Mouse (Mus musculus) kidney, adult 18-20 months (tissue): Measurements from ENCODE around the gene Nim1k.

ENCODE experiments used
- DNase-seq: peaks from one replicate; pipeline ENCODE4 v3.0.0; 2021

The Nim1k gene

DNA sequence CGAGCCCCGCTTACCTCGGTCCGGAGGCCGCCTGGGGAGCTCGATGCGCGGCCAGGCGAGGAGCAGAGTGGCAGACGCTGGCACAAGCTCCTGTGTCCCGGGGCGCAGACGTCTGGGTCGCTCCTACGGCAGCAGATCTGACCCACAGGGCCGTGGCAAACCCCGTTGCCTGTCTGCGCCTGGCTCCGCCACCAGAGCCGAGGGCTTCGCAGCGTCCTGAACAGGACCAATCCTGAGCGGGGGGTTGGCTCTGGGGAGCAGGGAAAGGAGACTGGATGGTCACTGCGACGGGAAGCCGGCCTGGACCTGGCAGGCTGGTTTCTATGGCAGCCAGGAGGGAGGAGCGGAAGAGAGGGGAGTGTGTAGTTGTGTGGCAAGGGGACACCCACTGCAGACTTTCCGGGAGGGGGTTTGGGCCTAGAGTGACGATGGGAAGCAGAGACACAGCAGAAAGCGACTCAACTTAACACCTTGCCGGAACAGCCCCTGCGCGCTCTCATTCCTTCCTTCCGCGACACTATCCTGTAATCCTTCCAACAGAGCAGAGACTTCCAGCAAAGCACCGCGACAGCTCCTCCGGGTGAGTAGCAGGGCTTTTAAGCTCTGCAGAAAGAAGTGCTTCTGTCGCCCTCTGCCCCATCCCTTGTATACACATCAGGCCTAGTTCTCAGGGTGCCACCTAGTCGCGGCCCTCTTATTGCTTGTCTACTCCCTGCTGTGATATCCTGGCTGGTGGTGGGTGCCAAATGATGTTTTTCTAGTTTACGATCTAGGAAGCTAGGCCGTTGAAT is at the start of gene Nim1k:
TSS of gene Nim1k (minus strand) at position 202 of the 791 bp plus-strand sequence.
- DNase-seq, result peak; percentile 87

DNA sequence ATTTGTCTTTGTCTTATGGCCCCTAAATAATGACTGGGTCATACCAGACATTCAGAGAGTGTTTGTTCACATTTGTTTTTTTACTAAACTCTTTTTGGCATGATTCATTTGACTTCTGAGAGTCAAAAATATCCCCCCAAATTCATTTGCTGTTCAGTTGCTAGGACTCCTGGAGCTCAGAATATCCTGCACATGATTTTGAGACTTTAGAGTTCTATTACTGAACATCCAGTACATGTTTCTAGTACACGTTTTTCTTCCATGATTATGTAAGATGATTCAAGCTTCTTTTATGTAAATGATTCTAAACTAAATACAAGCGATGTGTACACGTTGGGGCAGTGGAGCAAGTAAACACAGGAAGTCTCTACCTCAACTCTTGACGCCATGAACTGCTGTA is 42.0 kb upstream of the Nim1k start:
- no peak for DNase-seq

DNA sequence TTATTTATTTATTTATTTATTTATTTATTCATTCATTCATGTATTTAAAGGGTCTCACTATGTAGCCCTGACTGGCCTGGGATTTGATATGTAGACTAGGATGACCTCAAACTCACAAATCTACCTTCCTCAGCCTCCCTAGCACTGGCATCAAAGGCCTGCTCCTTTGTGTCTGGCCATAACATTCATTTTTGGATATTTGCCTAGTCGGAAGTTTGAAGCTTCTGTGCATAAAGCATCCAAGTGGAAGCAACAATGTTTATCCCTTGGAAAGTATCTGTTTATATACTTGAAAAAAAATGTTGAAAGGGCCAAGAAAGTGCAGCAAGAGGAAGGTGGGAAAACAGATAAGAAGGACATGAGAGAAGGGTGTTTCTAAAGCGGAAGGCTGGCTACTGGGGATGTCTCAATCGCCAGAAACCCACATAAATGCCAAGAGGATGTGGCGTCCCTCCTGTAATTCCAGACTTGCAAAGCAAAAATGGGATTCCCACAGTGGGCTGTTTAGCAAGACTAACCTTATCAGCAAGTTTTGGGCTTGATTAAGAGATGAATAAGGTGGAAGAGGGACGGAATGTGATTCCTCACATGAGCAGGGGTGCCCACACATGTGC is 37.2 kb upstream of the Nim1k start:
- no peak for DNase-seq

DNA sequence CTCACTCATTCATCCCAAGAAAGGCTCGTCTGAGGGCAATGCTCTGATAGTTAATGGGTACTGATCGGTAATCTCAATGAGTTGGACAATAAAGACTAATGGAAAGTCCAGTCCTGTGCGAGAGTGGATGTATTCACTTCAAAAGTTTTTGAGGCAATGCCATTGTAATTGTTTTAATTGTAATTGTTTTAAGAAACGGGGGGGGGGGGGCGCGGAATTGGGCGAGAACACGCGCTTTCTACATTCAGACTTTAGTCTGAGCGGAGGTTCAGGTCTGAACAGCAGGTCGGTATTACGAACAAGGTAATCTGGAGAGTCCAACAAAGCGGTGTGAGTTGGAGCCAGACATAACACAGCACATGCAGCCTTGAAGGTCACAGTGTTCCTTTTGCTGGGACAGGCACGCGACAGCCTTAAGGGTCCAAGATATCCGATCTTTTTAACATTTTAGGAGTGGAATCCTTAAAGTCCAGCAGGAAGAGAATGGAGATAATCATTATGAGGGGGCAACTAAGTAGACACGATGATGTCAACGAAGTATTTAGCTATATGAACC is 36.0 kb upstream of the Nim1k start:
- DNase-seq, result peak; percentile 16

DNA sequence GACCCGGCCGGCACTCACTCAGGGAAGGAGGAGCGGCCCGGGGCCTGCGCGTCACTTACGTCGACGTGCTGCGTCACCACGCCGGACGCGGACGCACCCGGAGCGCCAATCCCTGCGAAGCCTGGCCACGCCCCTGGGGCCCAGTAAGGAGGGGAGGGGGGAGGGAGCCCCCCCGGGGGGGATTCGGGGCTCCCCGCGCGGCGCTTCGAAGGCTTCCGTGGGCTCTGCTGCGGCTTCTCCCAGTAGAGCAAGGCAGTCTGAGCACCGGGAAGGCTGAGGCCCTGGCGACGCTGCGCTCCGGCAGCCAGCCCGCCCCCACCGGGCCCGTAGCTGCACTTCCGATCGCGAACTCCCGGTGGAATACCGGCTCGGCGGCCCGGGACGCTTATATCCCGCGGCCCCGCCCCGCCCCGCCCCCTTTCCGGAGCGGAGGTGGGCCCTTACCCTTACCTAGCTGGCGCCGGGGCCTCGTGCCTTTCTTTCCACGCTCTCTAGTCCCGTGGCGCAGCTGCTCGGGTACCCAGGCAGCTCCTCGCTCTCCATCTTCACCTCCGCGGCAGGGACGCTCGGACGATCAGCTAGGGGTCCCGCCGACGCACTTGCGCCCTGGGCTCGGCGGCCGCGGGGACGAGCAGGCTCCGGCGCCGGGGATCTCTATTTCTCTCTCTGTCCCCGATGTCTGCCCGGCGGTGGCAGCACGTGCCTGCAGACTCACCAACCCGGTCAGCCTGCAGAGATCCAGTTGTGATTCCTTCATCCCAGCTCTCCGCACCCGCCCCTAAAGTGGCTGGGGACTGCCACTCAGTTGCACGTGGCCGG is 35.3 kb upstream of the Nim1k start, which contains the start of gene Zfp131:
TSS of gene Zfp131 (minus strand) at position 129 of the 819 bp plus-strand sequence.
- peak; percentile 94 for DNase-seq

DNA sequence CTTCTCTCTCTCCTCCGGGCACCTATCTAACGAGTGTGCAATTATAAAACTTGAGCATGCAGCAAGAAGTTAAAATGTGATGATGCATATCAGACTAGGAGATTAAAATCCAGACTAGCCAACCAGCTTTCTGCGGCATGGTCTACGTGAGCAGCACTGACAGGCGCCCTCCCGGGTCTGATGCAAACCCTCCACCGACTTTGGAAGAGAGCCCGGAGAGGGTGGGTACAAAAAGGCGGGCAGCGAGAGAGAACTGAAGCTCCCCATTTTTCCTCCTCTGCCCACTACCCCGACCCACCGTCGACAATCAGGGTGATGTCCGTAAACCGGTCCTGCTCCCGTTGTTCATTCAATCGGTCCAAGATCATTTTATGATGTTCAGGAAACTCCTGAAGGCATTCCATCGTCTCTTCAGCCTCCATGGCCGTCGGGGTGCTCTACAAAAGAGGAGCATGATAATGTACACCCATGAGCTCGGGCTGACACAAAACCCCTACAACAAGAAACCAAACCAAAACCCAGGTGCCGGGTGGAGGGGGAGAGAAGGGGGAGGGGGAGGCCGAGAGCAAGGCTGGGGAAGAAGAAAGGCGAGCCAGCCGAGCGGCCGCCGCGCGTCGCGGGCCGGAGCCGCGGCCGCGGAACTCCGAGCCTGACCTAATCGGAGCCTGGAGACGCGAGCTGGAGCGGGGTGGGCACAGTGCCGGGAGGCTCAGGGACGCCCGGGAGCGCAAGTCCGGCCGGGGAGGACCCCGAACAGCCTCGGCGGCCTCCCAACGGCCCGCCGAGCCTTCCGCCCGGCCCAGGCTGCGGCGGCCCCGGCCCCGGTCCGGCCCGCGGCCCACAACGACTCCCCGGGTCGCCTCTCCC is 34.4 kb upstream of the Nim1k start:
- peak; percentile 45 for DNase-seq

DNA sequence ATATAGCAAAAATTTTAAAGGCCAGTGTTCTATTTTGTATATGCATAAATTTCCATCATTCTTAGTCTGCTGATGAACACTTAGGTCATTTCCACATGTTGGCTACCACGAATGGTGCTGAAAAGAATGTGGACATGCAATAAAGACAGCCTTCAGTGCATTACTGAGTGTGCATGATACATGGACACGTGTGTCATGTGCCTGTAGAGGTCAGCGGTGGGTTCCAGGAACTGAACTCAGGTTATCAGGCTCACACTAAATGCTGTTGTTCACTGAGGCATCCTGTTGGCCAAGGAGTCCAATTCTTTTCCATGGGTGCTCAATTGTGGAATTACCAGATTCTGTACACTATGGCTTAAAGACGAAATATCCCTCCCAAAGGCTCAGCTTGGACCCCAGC is 27.9 kb upstream of the Nim1k start:
- DNase-seq, result no peak

DNA sequence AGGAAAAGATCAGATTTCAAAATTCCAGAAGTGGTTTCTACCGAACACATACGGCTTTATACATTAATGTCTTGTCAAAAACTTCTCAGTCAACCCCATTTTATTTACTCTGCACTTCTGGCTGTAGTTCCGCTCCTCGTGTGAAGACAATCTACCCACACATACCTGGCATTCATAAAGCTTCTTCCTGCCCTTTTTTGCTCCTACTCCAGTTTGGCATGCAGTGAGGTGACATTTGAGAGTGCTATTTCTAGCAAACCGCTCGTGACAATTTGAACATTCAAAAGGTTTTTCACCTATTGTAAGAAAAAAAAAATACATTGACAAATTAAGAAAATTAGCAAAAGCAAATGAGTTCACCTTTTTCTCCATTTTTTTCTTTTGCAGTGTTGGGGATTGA is 12.9 kb upstream of the Nim1k start:
- no peak for DNase-seq

DNA sequence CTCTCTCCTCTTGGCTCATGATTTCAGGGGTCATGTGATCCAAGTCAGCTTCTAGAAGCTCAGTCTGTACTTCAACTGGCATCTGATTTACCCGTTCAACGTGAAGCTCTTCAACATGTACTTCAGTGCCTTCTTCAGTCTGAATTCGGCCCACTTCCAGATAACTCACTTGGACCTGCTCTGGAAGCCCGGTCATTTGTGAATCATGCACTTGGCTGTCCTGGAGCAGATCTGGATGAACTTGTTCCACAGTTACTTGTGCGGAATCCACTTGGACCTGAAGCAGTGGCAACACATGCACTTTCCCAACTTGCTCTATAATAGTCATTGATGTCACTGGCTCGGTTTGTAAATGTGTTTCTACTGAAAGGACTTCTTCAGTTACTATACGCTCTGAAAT is 10.8 kb upstream of the Nim1k start:
- no peak for DNase-seq

DNA sequence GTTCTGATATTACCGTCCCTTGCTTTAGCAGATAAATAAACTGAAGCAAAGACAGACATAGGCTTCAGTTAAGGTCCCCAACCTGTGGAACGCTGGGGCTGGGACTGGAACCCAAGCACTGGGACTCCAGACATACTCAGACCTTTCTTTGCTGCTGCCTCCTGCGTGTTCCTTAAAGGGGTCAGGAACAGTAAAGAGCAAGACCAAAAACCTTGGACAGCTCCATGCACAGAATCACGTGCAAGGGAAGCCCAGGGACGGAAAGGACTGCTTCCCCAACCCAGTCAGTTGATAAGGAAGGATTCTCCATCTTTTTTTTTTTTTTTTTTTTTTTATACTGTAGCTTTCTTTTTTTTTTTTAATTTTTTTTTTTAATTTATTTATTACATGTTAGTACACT is 1.1 kb upstream of the Nim1k start:
- no peak for DNase-seq

DNA sequence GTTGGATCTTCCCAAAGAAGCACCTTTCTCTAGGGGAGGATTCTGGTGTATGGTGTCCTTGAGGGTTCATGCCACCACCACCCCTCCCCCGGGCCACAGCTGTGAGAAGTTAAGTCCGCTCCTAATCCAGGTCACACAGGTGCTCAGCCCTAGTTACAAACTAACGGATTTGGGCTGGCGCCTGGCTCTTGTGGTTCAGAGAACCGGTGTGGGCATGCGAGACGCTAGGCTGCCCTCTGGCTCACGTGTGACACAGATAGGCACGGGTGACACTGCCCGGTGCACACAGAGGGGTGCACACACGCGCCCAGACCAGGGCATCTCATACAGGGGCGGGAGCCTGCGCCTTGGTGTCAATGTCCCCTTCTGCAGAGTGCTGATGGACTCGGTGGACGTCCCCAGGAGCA is 538 bp downstream of the Nim1k start:
- peak; percentile 52 for DNase-seq

DNA sequence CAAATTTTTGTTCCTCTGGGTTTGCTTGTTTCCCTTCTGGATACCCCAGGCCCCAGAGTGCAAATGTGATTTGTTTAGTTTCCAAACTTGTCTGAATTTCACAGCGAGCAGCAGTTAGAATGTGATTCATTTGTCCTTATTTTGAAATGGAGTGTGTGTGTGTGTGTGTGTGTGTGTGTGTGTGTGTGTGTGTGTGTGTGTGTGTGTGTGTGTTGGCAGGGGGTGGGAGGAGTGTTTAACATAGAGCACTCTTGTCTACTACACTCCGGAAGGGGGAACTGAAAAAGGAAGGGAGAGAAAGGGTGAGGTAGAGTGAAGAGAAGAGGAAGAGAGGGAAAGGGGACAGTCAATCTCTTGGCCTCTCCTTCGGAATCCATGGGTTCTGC is 1.1 kb downstream of the Nim1k start:
- no peak for DNase-seq

DNA sequence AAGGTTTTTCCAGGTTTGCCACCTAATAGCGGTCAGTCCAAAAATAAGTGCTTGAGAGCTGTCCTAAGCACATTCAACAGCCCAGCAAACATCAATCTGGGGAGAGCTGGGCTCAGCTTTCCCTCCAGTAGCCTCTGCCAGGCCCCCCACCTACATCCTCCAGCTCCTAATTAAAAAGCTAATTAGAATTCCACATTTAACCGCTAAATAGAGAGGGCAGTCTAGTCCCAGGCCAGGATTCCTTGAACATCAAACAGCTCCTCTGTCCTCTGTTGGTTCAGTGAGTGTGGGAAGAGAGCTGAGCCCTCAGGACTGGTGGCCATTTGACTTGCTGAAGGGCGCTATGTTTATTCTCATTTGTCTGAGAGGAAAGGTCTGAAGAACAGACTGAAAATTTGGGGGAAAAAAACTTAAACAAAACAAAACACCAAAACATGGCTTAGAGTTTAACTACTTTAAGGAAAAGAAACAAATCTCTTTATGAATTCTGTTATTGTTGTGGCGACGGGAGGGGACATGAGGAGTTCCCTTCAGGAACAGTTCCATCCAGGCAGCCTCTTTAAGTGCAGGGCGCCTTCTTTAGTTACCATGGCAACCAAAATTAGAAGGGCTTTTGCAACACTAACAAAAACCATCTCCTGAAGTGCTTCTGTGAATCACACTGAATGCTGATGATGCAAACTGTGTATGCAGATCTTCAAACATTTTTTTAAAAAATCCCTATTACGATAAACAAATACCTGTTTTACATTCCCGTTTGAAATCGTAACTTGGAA is 1.6 kb downstream of the Nim1k start:
- no peak for DNase-seq

DNA sequence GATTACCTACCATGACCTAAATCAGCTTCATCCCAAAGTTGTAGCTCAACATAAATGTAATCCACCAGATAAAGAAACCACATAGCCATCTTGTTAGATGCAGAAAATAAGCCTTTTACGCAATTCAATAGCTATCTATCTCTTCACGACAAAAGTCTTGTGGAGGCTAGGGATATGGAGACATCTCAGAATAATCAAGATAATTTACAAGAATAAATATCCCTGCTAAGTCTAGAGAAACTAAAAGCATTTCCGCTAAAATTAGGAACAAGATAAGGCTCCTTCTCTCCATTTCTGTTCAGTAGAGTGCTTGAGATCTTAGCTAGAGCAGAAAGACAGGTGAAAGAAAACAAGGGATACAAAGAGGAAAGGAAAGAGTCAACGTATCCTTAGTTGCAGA is 8.8 kb downstream of the Nim1k start:
- no peak for DNase-seq

DNA sequence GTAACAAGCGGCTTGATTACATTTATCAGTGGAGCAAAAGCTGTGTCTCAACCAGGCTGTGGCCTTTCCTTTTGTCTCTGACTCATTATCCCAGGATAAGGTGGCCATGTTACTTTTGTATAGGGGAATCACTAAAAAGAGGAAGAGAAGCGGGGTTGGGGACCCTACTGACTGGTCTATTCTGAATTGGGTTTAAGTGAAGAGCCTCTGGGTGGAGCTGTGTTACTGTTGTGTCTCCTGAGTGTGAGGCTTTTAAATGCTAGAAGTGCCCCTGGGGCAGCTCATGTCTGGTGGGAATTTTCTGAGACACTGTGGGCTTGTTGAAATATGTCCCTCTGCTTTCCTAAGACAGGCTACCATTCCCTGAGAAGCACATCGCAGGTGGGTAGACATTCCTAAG is 12.2 kb downstream of the Nim1k start:
- no peak for DNase-seq

DNA sequence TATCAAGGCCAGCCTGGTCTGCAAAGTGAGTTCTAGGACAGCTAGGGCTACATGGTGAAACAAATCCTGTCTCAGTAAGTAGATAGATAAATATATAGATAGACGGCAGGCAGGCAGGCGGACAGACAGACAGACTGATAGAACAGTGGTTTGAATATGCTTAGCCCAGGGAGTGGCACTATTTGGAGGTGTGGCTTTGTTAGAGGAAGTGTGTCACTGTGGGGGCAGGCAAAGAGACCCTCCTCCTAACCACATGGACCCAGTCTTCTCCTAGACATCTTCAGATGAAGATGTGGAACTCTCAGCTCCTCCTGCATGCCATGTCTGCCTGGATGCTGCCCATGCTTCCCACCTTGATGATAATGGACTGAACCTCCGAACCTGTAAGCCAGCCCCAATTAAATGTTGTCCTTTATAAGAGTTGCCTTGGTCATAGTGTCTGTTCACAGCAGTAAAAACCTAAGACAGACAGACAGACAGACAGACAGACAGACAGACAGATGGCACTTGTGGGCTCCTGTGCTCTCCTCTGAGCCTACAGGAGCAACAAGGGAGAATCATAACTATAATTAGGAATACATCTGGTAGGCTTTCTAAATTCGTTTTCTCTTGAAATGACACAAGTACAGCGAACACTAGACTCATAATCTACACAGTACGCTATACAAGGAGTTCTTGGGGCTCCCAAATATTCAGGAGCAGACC is 12.8 kb downstream of the Nim1k start:
- no peak for DNase-seq

DNA sequence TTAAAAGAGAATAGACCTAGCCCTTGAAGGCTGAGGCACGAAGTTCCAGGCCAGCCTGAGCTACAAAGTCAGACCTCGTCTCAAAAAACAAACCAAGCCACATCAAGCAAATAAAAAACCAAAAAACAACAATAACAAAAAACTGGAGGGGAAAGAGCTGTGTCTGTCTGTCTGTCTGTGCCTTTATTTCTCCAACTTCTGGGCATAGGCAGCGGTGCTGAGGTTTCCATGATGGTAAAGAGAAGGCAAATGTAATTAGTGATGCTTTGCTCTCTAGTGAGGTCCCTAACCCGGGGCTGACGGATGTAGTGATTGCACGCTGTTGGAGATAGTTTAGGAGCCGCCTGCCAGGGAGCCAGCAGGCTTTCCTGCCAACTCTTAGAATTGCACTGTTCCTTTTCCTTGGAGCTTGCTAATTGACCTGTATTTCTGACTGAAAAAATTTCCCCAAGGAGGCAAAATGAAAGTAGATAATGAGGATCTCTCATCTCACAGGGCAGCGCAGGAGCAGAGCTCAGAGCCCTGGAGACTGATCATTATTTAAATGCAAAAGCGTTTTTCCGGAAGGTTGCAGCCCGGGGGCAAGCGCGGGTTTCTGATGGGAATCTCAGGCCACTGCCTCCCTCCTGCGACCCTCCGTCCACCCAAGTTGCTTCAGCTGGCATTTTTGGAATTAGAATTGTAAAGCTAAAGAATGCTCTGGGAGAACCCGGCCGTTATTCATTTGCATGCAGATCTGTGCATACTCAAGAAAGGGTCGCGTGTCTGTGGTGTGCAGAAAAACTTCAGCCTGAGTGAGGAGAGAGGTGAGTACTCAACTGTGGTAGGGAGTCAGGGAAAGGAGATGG is 14.1 kb downstream of the Nim1k start:
- DNase-seq, result no peak

DNA sequence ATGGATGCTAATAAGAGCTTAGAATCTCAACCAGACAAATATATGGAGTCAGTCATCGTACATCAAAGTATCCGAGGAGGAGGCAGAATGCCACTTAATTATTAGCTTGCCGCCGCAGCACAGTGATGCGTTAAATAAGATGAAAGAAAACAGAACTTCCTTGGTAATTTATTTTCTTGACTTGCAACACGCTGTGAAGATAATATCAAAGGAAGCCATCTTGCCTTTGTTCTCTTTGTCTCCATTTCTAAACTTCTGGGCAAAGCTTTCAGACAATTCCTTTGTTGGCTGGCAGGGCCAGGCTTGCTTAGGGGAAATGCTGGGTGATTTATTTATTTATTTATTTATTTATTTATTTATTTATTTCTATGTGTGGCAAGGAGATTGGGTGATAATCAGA is 24.2 kb downstream of the Nim1k start:
- DNase-seq, result no peak

DNA sequence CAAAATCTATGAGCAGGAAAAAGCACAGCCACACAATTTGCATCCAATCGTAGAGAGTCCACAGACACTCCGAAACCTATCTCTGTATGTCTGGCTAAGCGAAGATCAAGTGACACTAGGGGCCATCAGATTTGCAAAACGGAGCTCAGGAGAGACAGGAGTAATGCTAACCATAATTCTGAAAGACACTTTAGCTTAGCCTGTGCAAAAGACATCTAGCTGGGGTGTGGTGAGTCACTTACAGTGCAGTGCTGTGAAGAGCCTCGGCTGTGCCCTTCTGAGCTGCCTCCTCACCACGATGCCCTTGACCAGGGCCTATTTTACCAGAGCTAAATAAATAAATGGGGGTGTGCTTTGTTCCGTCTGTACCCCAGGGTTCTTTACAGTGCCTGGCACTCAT is 26.3 kb downstream of the Nim1k start:
- no peak for DNase-seq
